Mouse (Mus musculus): ENCODE measurements around the gene Mrpl20.

Mrpl20 gene

GRCm38 (mm10) chr4:155847591-155848352 is 45.1 kb downstream of the Mrpl20 start:
- in situ Hi-C loops (cut with MboI; ENCODE audit: unreplicated experiment in 2 of 2): no loop called here

DNA sequence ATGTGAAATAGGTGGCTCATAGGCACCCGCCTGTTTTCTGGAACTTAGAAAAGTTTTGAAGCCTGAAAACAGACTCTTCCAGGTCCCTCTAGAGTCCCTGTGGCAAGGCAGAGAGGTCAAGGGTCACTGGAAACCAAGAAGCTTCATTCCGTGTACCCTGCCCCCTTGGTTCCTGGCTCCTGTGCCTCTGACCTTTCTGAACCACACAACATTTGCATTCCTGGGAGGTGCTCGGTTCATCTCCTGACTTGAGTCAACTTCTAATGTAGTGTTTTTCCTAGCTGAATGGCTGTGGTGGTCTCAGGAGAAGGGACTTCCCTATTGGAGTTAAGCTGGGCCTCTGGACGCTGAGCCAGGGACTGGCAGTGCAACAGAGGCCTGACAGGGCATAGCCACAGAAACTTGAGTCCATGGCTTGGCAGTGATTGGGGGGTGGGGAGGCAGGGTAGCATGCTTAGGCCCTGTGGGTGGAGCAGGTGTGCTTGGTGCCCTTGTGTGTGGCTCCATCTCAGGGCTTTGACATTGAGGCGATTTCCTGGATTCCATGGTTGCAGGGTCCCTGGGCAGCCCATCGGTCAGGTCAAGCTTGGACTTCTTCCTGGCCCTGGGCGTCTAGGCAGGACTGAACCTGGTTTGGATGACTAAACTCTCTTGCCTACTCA is 45.9 kb downstream of the Mrpl20 start:
- in situ Hi-C loops (cut with MboI; ENCODE audit: unreplicated experiment in 2 of 2): no loop called here

- in situ Hi-C loops (cut with MboI; ENCODE audit: unreplicated experiment in 2 of 2): no loop called here
Observed at GRCm38 (mm10) chr4:155849391-155849790, 46.7 kb downstream of the Mrpl20 start.

GRCm38 (mm10) chr4:155849792-155850451 is 47.2 kb downstream of the Mrpl20 start:
- in situ Hi-C loops (cut with MboI; ENCODE audit: unreplicated experiment in 2 of 2): no loop called here

- in situ Hi-C loops (cut with MboI; ENCODE audit: unreplicated experiment in 2 of 2): no loop called here
Observed at GRCm38 (mm10) chr4:155851368-155851767, 48.7 kb downstream of the Mrpl20 start.

DNA sequence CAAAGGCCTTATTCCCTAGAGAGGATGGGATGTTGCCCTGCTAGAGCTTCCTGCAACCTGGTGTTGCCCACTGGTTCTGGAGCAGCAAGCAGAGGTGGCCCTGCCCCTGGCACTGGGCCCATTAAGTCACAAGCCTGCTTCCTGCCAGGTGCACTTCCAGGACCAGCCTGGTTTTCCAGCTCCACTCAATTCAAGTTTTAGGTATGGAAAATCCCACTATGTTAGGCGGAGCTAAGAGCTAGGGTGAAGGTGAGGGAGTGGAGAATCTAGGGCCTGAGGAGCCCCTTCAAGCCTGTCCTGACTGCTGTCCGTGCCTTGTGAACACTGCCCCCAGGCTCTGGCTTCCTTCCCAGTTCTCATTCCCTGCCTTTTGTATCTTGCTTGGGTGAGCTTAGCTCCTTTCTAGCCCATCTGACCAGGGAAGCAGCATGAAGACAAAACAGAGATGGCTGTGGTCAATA is 49.3 kb downstream of the Mrpl20 start:
- in situ Hi-C loops (cut with MboI; ENCODE audit: unreplicated experiment in 2 of 2): no loop called here

DNA sequence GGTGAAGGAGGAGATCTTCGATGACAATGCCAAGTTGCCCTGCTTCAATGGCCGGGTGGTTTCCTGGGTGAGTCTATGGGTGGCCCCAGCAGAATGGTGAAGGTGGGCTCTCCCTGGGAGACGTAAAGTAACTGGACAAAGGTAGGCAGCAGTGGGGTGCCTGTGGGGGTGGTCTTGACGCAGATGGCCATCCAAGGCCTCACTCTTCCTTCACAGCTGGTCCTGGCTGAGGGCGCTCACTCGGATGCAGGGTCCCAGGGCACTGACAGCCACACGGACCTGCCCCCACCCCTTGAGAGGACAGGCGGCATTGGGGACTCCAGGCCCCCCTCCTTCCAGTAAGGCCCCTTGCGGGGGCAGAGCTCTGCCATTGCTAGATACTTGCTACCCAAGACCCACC is 50.7 kb downstream of the Mrpl20 start:
- in situ Hi-C loops (cut with MboI; ENCODE audit: unreplicated experiment in 2 of 2): no loop called here

- in situ Hi-C loops (cut with MboI; ENCODE audit: unreplicated experiment in 2 of 2): no loop called here
Observed at GRCm38 (mm10) chr4:155854991-155855390, 52.3 kb downstream of the Mrpl20 start.

GRCm38 (mm10) chr4:155856071-155856470 is 53.4 kb downstream of the Mrpl20 start:
- in situ Hi-C loops (cut with MboI; ENCODE audit: unreplicated experiment in 2 of 2): no loop called here

DNA sequence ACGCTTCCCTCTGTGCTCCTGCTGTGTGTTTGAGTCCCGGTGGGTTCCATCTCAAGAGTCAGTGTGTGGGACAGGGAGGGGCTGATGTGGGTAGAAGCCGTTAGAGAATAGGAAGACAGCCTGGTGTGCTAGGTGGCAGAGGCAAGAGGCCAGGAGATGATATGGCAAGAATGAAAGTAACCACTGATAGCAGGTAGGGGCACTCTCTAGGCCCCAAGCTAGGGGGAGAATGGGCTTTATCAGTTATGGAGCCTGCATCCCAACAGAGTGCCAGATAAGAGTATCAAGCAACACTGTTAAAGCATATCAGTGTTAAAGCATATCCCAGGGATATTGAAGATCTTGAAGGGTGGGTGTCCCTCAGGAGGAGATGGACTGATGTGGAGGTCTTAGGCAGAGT is 54.2 kb downstream of the Mrpl20 start:
- in situ Hi-C loops (cut with MboI; ENCODE audit: unreplicated experiment in 2 of 2): no loop called here

DNA sequence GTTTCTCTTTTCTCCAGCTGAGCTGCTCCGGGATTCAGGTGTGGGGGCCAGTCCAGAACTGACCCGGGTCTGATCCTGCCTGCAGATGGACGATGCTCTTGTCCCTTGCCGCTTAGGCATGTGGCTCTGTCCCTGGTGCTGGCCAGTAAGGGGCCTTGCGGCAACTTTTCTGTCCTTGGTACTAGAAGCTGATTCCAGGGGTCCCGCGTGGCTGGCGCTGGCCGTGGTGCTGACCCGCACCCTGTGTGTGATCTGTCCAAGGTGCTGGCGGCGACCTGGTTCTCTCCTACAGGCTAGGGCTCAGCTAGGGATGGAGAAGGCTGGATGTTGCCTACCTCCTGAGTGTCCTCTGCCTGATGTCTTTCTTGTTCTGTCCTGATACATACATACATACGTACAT is 56.6 kb downstream of the Mrpl20 start:
- in situ Hi-C loops (cut with MboI; ENCODE audit: unreplicated experiment in 2 of 2): no loop called here
